Mouse (Mus musculus) heart, embryonic 13.5 days (tissue): ENCODE results near the gene Sult2a7. TPM values are rescaled to one million over a fixed set of nuclear protein-coding genes. Genes with fewer than 3 reads are reported as not detected.

Source experiments
- ATAC-seq: fragments of 200-750 bp; cut with Nextera tagmentation; 2 replicates; pipeline ENCODE4 v1.8.0; 2017; ENCODE audit warnings: moderate TSS enrichment; ENCODE audit not compliant: insufficient number of reproducible peaks, low FRiP score, low TSS enrichment; ENCODE audit errors: extremely low read depth
- H3K27ac ChIP-seq: fragments of 300-500 bp; sonication (generic); replicated peaks from 2 replicates; pipeline ENCODE4 v1.5.1; 2015; ENCODE audit warnings: moderate library complexity, mild to moderate bottlenecking, inconsistent platforms
- H3K27me3 ChIP-seq: fragments of 300-500 bp; sonication (generic); replicated peaks from 2 replicates; pipeline ENCODE4 v1.6.1; 2015; ENCODE audit warnings: mild to moderate bottlenecking, inconsistent platforms
- H3K36me3 ChIP-seq: fragments of 300-500 bp; sonication (generic); 2 replicates; pipeline ENCODE4 v1.6.1; 2015; ENCODE audit warnings: mild to moderate bottlenecking, inconsistent platforms
- H3K4me1 ChIP-seq: fragments of 300-500 bp; sonication (generic); 2 replicates; pipeline ENCODE4 v1.6.1; 2015; ENCODE audit warnings: inconsistent platforms
- H3K4me2 ChIP-seq: fragments of 300-500 bp; sonication (generic); 2 replicates; pipeline ENCODE4 v1.6.1; 2015; ENCODE audit warnings: inconsistent platforms, mild to moderate bottlenecking, moderate library complexity
- H3K4me3 ChIP-seq: fragments of 300-500 bp; sonication (generic); 2 replicates; pipeline ENCODE4 v1.5.1; 2015; ENCODE audit warnings: moderate library complexity, mild to moderate bottlenecking, inconsistent platforms
- H3K9ac ChIP-seq: fragments of 300-500 bp; sonication (generic); 2 replicates; pipeline ENCODE4 v1.6.1; 2015; ENCODE audit warnings: inconsistent platforms, mild to moderate bottlenecking, moderate library complexity
- H3K9me3 ChIP-seq: fragments of 300-500 bp; sonication (generic); 2 replicates; pipeline ENCODE4 v1.6.1; 2016; ENCODE audit warnings: inconsistent platforms
- WGBS: fragments of 180-500 bp; shearing (Covaris S2); methylation state at CpG from one replicate; pipeline ENCODE4 v1.1.7; 2015; ENCODE audit warnings: mixed read lengths; 5-methylcytosine and 5-hydroxymethylcytosine counted together
- polyA plus RNA-seq: library from polyadenylated mRNA; unstranded; fragments of >200 nt; fragmentation: Nextera tagmentation; extraction: Ambion mirVana; gene quantifications from 2 replicates; pipeline ENCODE4 v1.2.1, GENCODE M21; 2015

Gene Sult2a7
- polyA plus RNA-seq = not detected in 2 replicates

- no peak for ATAC-seq
- Histone ChIP-seq H3K9ac (no peak within 1 kb of the TSS), H3K4me1 (no peaks in the 10 kb centered on the region), H3K27me3 (no peaks in the 10 kb centered on the region), H3K36me3 (no peaks in the 10 kb centered on the region), H3K27ac (no peak within 1 kb of the TSS), H3K4me2 (no peak within 1 kb of the TSS), H3K4me3 (no peak within 1 kb of the TSS), H3K9me3 (peaks cover 26% of the 10 kb centered on the region)
- 78% methylated on average over 4 of the region's 4 CpGs for WGBS
These were observed at the start of gene Sult2a7 for GRCm38 (mm10) chr7:14494130-14494529. Gene Sult2a7, minus strand, starts transcription at chr7:14494230.

- 51% methylated on average over 1 of the region's 1 CpGs for WGBS
These were observed 31.2 kb upstream of the Sult2a7 start for GRCm38 (mm10) chr7:14525280-14525679.

DNA sequence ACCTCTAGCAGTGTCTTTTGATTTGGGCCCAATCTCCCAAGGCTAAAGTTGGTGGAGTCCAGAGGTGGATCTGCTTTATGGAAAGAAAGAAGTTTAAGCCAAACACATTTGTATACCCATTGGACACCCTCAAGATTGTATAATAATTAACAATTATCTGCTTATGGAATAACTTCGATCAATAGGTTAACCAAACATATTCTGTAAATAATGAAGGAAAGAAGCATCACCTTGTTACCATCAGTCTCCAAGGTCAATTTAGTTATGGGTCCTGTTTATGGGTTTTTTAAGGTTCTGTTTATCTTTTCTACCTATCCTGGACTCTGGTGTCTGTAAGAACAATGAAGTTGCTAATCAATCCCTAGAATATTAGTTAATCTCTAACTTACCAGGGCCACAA, 28.6 kb upstream of the Sult2a7 start:
- ATAC-seq = no peak

More at GRCm38 (mm10) chr7:14525280-14525679, 31.2 kb upstream of the Sult2a7 start:
- Histone ChIP-seq H3K4me3 (no peak overlapping the region), H3K27me3 (no peaks in the 10 kb centered on the region), H3K4me2 (no peak overlapping the region), H3K27ac (no peak overlapping the region), H3K9ac (no peak overlapping the region), H3K9me3 (peaks cover 57% of the 10 kb centered on the region), H3K36me3 (no peaks in the 10 kb centered on the region), H3K4me1 (no peaks in the 10 kb centered on the region)
- no peak for ATAC-seq

GRCm38 (mm10) chr7:14518301-14518700, 24.3 kb upstream of the Sult2a7 start:
- Histone ChIP-seq H3K9ac (no peak overlapping the region), H3K4me1 (no peaks in the 10 kb centered on the region), H3K9me3 (peaks cover 69% of the 10 kb centered on the region), H3K4me3 (no peak overlapping the region), H3K27me3 (no peaks in the 10 kb centered on the region), H3K27ac (no peak overlapping the region), H3K36me3 (no peaks in the 10 kb centered on the region), H3K4me2 (no peak overlapping the region)
- WGBS = 53% methylated on average over 3 of the region's 3 CpGs
- ATAC-seq = no peak

More for the DNA sequence above, 28.6 kb upstream of the Sult2a7 start:
- Histone ChIP-seq H3K9me3 (peaks cover 62% of the 10 kb centered on the region), H3K27me3 (no peaks in the 10 kb centered on the region), H3K27ac (no peak overlapping the region), H3K4me1 (no peaks in the 10 kb centered on the region), H3K4me3 (no peak overlapping the region), H3K9ac (no peak overlapping the region), H3K36me3 (no peaks in the 10 kb centered on the region), H3K4me2 (no peak overlapping the region)
- 50% methylated on average over 1 of the region's 1 CpGs for WGBS

- Histone ChIP-seq H3K4me2 (no peak overlapping the region), H3K27ac (no peak overlapping the region), H3K4me1 (no peaks in the 10 kb centered on the region), H3K9ac (no peak overlapping the region), H3K4me3 (no peak overlapping the region), H3K27me3 (no peaks in the 10 kb centered on the region), H3K9me3 (peaks cover 30% of the 10 kb centered on the region), H3K36me3 (no peaks in the 10 kb centered on the region)
- no peak for ATAC-seq
- WGBS = 59% methylated on average over 3 of the region's 3 CpGs
These were observed 1.1 kb downstream of the Sult2a7 start for GRCm38 (mm10) chr7:14492886-14493285.

DNA sequence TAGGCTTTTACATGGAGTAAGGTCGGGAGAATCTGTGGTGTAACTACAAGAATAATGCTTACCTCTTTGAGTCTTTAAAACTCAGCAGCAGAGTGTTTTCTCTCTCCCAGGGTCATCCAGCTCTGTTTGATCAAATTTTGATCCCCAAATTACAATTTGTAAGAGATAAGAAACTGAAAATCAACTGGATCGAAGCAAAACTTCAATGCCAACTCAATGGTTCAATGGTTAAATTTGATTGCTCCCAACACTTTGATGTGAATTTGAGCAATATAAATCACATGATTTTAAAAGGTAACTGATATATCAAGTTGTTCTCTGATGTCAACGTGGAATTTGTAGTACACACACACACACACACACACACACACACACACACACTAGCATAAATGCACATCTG, 47.5 kb downstream of the Sult2a7 start, which contains the start of gene Sult2a8:
TSS of gene Sult2a8 (minus strand) at position 236 of the 400 bp plus-strand sequence.
- Histone ChIP-seq H3K4me3 (no peak within 1 kb of the TSS), H3K9ac (no peak within 1 kb of the TSS), H3K4me2 (no peak within 1 kb of the TSS), H3K27ac (no peak within 1 kb of the TSS), H3K4me1 (no peaks in the 10 kb centered on the region), H3K27me3 (no peaks in the 10 kb centered on the region), H3K36me3 (no peaks in the 10 kb centered on the region), H3K9me3 (peaks cover 16% of the 10 kb centered on the region)
- no peak for ATAC-seq
- WGBS = 46% methylated on average over 3 of the region's 3 CpGs

- ATAC-seq = no peak
- H3K4me2 ChIP-seq = no peak overlapping the region
These were observed 54.4 kb downstream of the Sult2a7 start for GRCm38 (mm10) chr7:14439581-14439980.

DNA sequence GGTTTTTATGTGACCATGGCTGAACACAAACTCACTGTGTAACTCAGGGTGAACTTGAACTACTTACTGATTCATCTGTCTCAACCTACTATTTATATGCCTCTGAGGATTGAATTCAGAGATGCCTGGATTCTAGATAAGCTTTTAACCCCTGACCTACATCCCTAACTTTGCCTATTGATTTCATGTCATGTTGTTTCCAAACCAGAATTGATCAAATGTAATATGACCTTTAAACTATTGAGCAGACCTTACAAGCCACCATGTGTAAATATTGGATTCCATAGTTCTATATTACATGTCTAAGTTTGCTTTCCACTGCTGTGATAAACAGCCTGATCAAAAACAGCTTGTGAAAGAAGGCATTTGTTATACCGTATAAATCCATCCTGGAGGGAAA, 55.5 kb downstream of the Sult2a7 start:
- Histone ChIP-seq H3K36me3 (no peaks in the 10 kb centered on the region), H3K27me3 (no peaks in the 10 kb centered on the region), H3K27ac (no peak overlapping the region), H3K4me3 (no peak overlapping the region), H3K9ac (no peak overlapping the region), H3K4me1 (no peaks in the 10 kb centered on the region), H3K9me3 (peaks cover 26% of the 10 kb centered on the region), H3K4me2 (no peak overlapping the region)
- no peak for ATAC-seq
- 60% methylated on average over 1 of the region's 1 CpGs for WGBS

More at GRCm38 (mm10) chr7:14439581-14439980, 54.4 kb downstream of the Sult2a7 start:
- no peaks in the 10 kb centered on the region for H3K27me3 ChIP-seq
- H3K27ac ChIP-seq = no peak overlapping the region
- H3K9me3 ChIP-seq = peaks cover 26% of the 10 kb centered on the region
- H3K36me3 ChIP-seq = no peaks in the 10 kb centered on the region
- H3K4me3 ChIP-seq = no peak overlapping the region
- H3K4me1 ChIP-seq = no peaks in the 10 kb centered on the region
- H3K9ac ChIP-seq = no peak overlapping the region

DNA sequence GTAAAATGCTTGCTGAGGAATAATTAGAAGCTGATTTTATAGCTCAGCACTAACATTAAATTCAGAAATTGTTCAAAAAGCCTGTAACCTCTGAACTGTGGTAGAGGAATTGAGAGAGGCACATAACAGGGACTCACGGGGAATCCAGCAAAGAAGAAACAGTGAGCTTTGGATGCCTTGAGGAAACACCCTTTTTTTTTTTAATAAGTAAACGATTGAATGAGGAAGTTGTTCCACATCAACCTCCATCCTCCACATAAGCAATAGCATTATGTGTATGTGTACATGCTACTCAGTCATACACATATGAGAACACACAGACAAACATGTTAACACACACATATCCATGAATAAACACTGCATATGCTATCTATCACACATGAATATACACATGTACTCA, 56.0 kb downstream of the Sult2a7 start:
- Histone ChIP-seq H3K27me3 (no peaks in the 10 kb centered on the region), H3K9ac (no peak overlapping the region), H3K4me2 (no peak overlapping the region), H3K36me3 (no peaks in the 10 kb centered on the region), H3K4me1 (no peaks in the 10 kb centered on the region), H3K27ac (no peak overlapping the region), H3K4me3 (no peak overlapping the region), H3K9me3 (peaks cover 25% of the 10 kb centered on the region)
- WGBS = 57% methylated on average over 2 of the region's 2 CpGs
- ATAC-seq = no peak

Other genes starting within 250 kb of the Sult2a7 start
- gene Sult2a6, start 239.4 kb downstream of the Sult2a7 start, polyA plus RNA-seq = not detected in 2 replicates
- not detected in 2 replicates for gene Obox8, start 160.7 kb downstream of the Sult2a7 start, polyA plus RNA-seq
- not detected in 2 replicates for gene Sult2a8, start 47.5 kb downstream of the Sult2a7 start, polyA plus RNA-seq
- gene Vmn1r90, start 69.3 kb upstream of the Sult2a7 start, polyA plus RNA-seq = 0.06 and 0.09 TPM in 2 replicates
- gene Obox7, start 165.3 kb upstream of the Sult2a7 start, polyA plus RNA-seq = not detected in 2 replicates